Mouse (Mus musculus) ovary, adult 2 months (tissue): ENCODE data around the gene Serpina3a. TPM values are rescaled to one million over a fixed set of nuclear protein-coding genes. Genes with fewer than 3 reads are reported as not detected.

Experiments used
- polyA plus RNA-seq: library from polyadenylated mRNA; depleted of rRNA; stranded (reverse); fragments of >200 nt; gene quantifications from 2 replicates; pipeline ENCODE4 v1.2.3, GENCODE M21; 2012; rRNA removed

The Serpina3a gene
- 0.32 and 0.51 TPM in 2 replicates for polyA plus RNA-seq

GRCm38 (mm10) chr12:104112333-104112732 lies at the start of gene Serpina3a:
Gene Serpina3a, plus strand, starts transcription at chr12:104112724.

DNA sequence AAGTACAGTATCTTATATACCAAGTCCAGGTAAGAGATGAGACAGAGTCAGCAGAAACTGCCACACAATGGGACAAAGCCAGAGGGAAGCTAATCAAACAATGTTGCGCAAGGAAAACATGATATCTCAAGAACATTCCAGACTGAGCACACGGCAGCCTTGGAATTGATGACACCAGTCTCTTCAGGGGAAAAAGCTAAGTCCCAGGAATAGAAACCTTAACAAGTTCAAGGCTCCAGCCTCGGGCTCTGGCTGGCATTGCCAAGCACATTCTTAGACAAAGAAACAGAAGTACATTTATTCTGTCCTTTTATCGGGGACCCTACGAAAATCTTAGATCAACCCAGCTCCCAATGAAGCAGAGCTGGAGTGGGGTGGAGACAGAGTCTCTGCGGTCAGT lies 11.8 kb upstream of the Serpina3a start, which contains the start of gene Serpina5:
Serpina5 (plus strand) TSS at position 346 of the 400 bp plus-strand sequence.

GRCm38 (mm10) chr12:104127696-104128095 lies 15.2 kb downstream of the Serpina3a start, which contains the start of gene Serpina3b:
Gene Serpina3b, plus strand, starts transcription at chr12:104127996.

GRCm38 (mm10) chr12:104153656-104154055 lies 41.1 kb downstream of the Serpina3a start, which contains the start of gene Serpina3c:
Gene Serpina3c, minus strand, starts transcription at chr12:104153870.

Other genes starting within 250 kb of the Serpina3a start
- gene Serpina1a, start 249.2 kb upstream of the Serpina3a start, polyA plus RNA-seq, result 3.1 and 10.7 TPM in 2 replicates
- gene Serpina1c, start 207.8 kb upstream of the Serpina3a start, polyA plus RNA-seq, result 0.98 and 4.0 TPM in 2 replicates
- gene Serpina1e, start 153.7 kb upstream of the Serpina3a start, polyA plus RNA-seq, result 88.5 and 120 TPM in 2 replicates
- gene Serpina11, start 122.8 kb upstream of the Serpina3a start, polyA plus RNA-seq, result 0.18 and 0.34 TPM in 2 replicates
- gene Serpina9, start 99.0 kb upstream of the Serpina3a start, polyA plus RNA-seq, result 0.40 and 0.45 TPM in 2 replicates
- gene Serpina12, start 68.3 kb upstream of the Serpina3a start, polyA plus RNA-seq, result not detected in 2 replicates
- gene Serpina5, start 11.6 kb upstream of the Serpina3a start, polyA plus RNA-seq, result 35.5 and 59.1 TPM in 2 replicates
- 0.14 and 0.24 TPM in 2 replicates for gene Serpina3b, start 15.3 kb downstream of the Serpina3a start, polyA plus RNA-seq
- gene Serpina3c, start 41.1 kb downstream of the Serpina3a start, polyA plus RNA-seq, result 11.1 and 14.8 TPM in 2 replicates
- 0.28 and 0.29 TPM in 2 replicates for gene Serpina3f, start 101.8 kb downstream of the Serpina3a start, polyA plus RNA-seq
- 42.6 and 43.3 TPM in 2 replicates for gene Serpina3g, start 123.5 kb downstream of the Serpina3a start, polyA plus RNA-seq
- gene Serpina3i, start 150.4 kb downstream of the Serpina3a start, polyA plus RNA-seq, result 0.06 TPM in 1 of 2 replicates, not detected in the other
- gene Serpina3j, start 201.8 kb downstream of the Serpina3a start, polyA plus RNA-seq, result not detected in 2 replicates
- gene Serpina3k, start 225.8 kb downstream of the Serpina3a start, polyA plus RNA-seq, result 0.60 and 1.7 TPM in 2 replicates
- 0.23 TPM in 1 of 2 replicates, not detected in the other for gene Serpina3m, start 225.8 kb downstream of the Serpina3a start, polyA plus RNA-seq